Mouse (Mus musculus): ENCODE data around the gene Kazn. TPM values are rescaled to one million over a fixed set of nuclear protein-coding genes. Genes with fewer than 3 reads are reported as not detected.

The Kazn gene
- total RNA-seq, 2 experiments from 2014 or later, result 1.8 to 2.6 TPM

- intact Hi-C loops (cut with DNase I), result no loop called here
- no peak for DNase-seq
Observed at GRCm38 (mm10) chr4:142136766-142137503, 102.3 kb downstream of the Kazn start.

- DNase-seq, result no peak
- intact Hi-C loops (cut with DNase I), result no loop called here
Observed at GRCm38 (mm10) chr4:142135515-142135914, 103.7 kb downstream of the Kazn start.

- intact Hi-C loops (cut with DNase I), result no loop called here
- DNase-seq, result no peak
Observed at GRCm38 (mm10) chr4:142130162-142130561, 109.0 kb downstream of the Kazn start.

GRCm38 (mm10) chr4:142127275-142127788 is 111.9 kb downstream of the Kazn start:
- no peak for DNase-seq
- intact Hi-C loops (cut with DNase I), result no loop called here

GRCm38 (mm10) chr4:142126641-142127274 is 112.4 kb downstream of the Kazn start:
- intact Hi-C loops (cut with DNase I), result no loop called here
- DNase-seq, result no peak

GRCm38 (mm10) chr4:142121164-142121563 is 118.0 kb downstream of the Kazn start:
- no peak for DNase-seq
- intact Hi-C loops (cut with DNase I), result no loop called here

GRCm38 (mm10) chr4:142118522-142118921 is 120.7 kb downstream of the Kazn start:
- no peak for DNase-seq
- intact Hi-C loops (cut with DNase I), result no loop called here

GRCm38 (mm10) chr4:142117993-142118392 is 121.2 kb downstream of the Kazn start:
- no peak for DNase-seq
- intact Hi-C loops (cut with DNase I), result no loop called here

- no peak for DNase-seq
- intact Hi-C loops (cut with DNase I), result loop anchor here (2.0 kb wide), 1 partner anchor 31 kb away; no protein-coding TSS in a partner anchor
Observed at GRCm38 (mm10) chr4:142113306-142113705, 125.9 kb downstream of the Kazn start.

GRCm38 (mm10) chr4:142103081-142103671 is 136.0 kb downstream of the Kazn start:
- DNase-seq, result no peak
- intact Hi-C loops (cut with DNase I), result no loop called here

GRCm38 (mm10) chr4:142098303-142098702 is 140.9 kb downstream of the Kazn start:
- DNase-seq, result peak; percentile 72 to 82
- intact Hi-C loops (cut with DNase I), result loop anchor here (2.0 kb wide), 1 partner anchor 94 kb away; no protein-coding TSS in a partner anchor

- peak; percentile 39 to 57 for DNase-seq
- intact Hi-C loops (cut with DNase I), result loop anchor here (2.0 kb wide), 1 partner anchor 93 kb away; no protein-coding TSS in a partner anchor
Observed at GRCm38 (mm10) chr4:142097871-142098270, 141.3 kb downstream of the Kazn start.

- DNase-seq, result peak; percentile 85 to 87
- intact Hi-C loops (cut with DNase I), result no loop called here
Observed at GRCm38 (mm10) chr4:142095513-142096241, 143.5 kb downstream of the Kazn start.

- DNase-seq, result no peak
- intact Hi-C loops (cut with DNase I), result no loop called here
Observed at GRCm38 (mm10) chr4:142094386-142094785, 144.8 kb downstream of the Kazn start.

GRCm38 (mm10) chr4:142091100-142091499 is 148.1 kb downstream of the Kazn start:
- no peak for DNase-seq
- intact Hi-C loops (cut with DNase I), result no loop called here

GRCm38 (mm10) chr4:142089966-142090365 is 149.2 kb downstream of the Kazn start:
- DNase-seq, result no peak
- intact Hi-C loops (cut with DNase I), result no loop called here

GRCm38 (mm10) chr4:142088836-142089235 is 150.4 kb downstream of the Kazn start:
- intact Hi-C loops (cut with DNase I), result no loop called here
- DNase-seq, result no peak

GRCm38 (mm10) chr4:142088409-142088808 is 150.8 kb downstream of the Kazn start:
- DNase-seq, result no peak
- intact Hi-C loops (cut with DNase I), result no loop called here

GRCm38 (mm10) chr4:142084936-142085563 is 154.2 kb downstream of the Kazn start:
- DNase-seq, result no peak
- intact Hi-C loops (cut with DNase I), result no loop called here
